Mouse (Mus musculus) cerebellum, postnatal 4 days (tissue): ENCODE data around the gene Lin28a.
A peak's percentile ranks its signal among the peaks of the same experiment; 100 is the strongest.

Source experiments
- DNase-seq, 2 experiments: peaks; one replicate each; pipeline ENCODE4 v3.0.0; 2022; ENCODE audit warnings: low spot score in 2 of 2, mixed read lengths in 1 of 2

The Lin28a gene

GRCm38 (mm10) chr4:134018779-134019145 lies at the start of gene Lin28a:
Gene Lin28a (minus strand): TSS chr4:134018841.
- DNase-seq, result no peak

GRCm38 (mm10) chr4:134067833-134068544 lies 49.3 kb upstream of the Lin28a start:
- no peak for DNase-seq

- no peak for DNase-seq
Measured at GRCm38 (mm10) chr4:134067383-134067782, 48.7 kb upstream of the Lin28a start.

- DNase-seq, result no peak
Measured at GRCm38 (mm10) chr4:134065431-134066004, 46.9 kb upstream of the Lin28a start.

- DNase-seq, result no peak
Measured at GRCm38 (mm10) chr4:134062561-134062960, 43.9 kb upstream of the Lin28a start.

- no peak for DNase-seq
Measured at GRCm38 (mm10) chr4:134061944-134062446, 43.4 kb upstream of the Lin28a start.

GRCm38 (mm10) chr4:134061166-134061830 lies 42.7 kb upstream of the Lin28a start:
- no peak for DNase-seq

- DNase-seq, result no peak
Measured at GRCm38 (mm10) chr4:134060135-134060865, 41.7 kb upstream of the Lin28a start, which contains the start of gene Crybg2. Gene Crybg2 (plus strand): TSS chr4:134060815.

- DNase-seq, result no peak
Measured at GRCm38 (mm10) chr4:134058908-134059307, 40.3 kb upstream of the Lin28a start.

- no peak for DNase-seq
Measured at GRCm38 (mm10) chr4:134058166-134058715, 39.6 kb upstream of the Lin28a start.

GRCm38 (mm10) chr4:134053538-134053937 lies 34.9 kb upstream of the Lin28a start, which contains the start of gene Zfp683:
Gene Zfp683 (plus strand): TSS chr4:134053838.
- no peak for DNase-seq

- DNase-seq, result peak; percentile 37 to 71
Measured at GRCm38 (mm10) chr4:134052560-134052959, 33.9 kb upstream of the Lin28a start.

- no peak for DNase-seq
Measured at GRCm38 (mm10) chr4:134051912-134052311, 33.3 kb upstream of the Lin28a start.

GRCm38 (mm10) chr4:134047648-134048047 lies 29.0 kb upstream of the Lin28a start:
- no peak for DNase-seq

GRCm38 (mm10) chr4:134043041-134043440 lies 24.4 kb upstream of the Lin28a start:
- DNase-seq, result no peak

- no peak for DNase-seq
Measured at GRCm38 (mm10) chr4:134041317-134042123, 22.9 kb upstream of the Lin28a start.

GRCm38 (mm10) chr4:134035953-134036352 lies 17.3 kb upstream of the Lin28a start:
- peak; percentile 66 to 81 for DNase-seq

GRCm38 (mm10) chr4:134025802-134026201 lies 7.2 kb upstream of the Lin28a start:
- no peak for DNase-seq

GRCm38 (mm10) chr4:134020621-134021020 lies 2.0 kb upstream of the Lin28a start:
- DNase-seq, result peak in 1 of 2 experiments; percentile 43

GRCm38 (mm10) chr4:134019641-134020351 lies 1.2 kb upstream of the Lin28a start:
- DNase-seq, result peak in 1 of 2 experiments; percentile 42
